ENCODE assay signal across 8 mouse cellular contexts in the genomic region with DNA sequence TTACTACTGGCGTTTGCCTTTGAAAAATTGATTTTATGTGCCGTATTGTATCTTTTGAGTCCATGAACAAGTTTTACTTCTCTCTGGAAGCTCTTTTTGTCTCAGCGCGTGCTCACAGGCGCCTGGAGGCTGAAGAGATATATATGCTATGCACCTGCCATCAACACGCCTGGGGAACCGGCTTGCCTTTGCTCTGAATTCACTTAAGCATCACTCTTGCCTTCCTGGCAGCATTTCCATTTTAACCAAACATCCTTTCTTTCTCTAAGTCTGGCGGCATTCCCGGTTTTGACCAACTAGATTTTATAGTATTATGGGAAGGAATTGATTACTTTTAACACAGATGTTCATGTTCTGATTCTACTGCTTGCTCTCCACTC.
DNase-seq lines count a peak whose midpoint lies in the region; ATAC-seq and TF ChIP-seq lines count a peak whose summit lies in the region.

No protein-coding gene starts in this region.

- H3K27ac ChIP-seq in liver, postnatal 0 days (ENCODE audit: low read depth): no peak overlapping the region
- no peak overlapping the region for H3K27ac ChIP-seq in forebrain, embryonic 13.5 days

- TF ChIP-seq CTCF in liver, postnatal 0 days (IDR thresholded peaks at IDR 0.05; ENCODE audit: low read depth): no peak

- 54% methylated on average over 9 of the region's 9 CpGs for WGBS in liver, postnatal 0 days (ENCODE audit: insufficient replicate concordance)
- WGBS in forebrain, embryonic 13.5 days: 39% methylated on average over 9 of the region's 9 CpGs

- peaks cover 10% of the 10 kb centered on the region for H3K27me3 ChIP-seq in liver, postnatal 0 days (ENCODE audit: insufficient read depth, low read length)
- H3K27me3 ChIP-seq in forebrain, embryonic 13.5 days: peaks cover 29% of the 10 kb centered on the region

- no peaks in the 10 kb centered on the region for H3K9me3 ChIP-seq in liver, postnatal 0 days (ENCODE audit: low read length)
- no peaks in the 10 kb centered on the region for H3K9me3 ChIP-seq in forebrain, embryonic 13.5 days (replicated peaks)

- no peak for ATAC-seq in liver, postnatal 0 days
- no peak for ATAC-seq in forebrain, embryonic 13.5 days

- H3K9ac ChIP-seq in liver, postnatal 0 days (replicated peaks): no peak overlapping the region
- H3K9ac ChIP-seq in forebrain, embryonic 13.5 days: no peak overlapping the region

- peak overlapping the region; percentile 54; the same call in 1 of the 2 replicates for H3K4me3 ChIP-seq in liver, postnatal 0 days (ENCODE audit: low read depth, low read length)
- H3K4me3 ChIP-seq in forebrain, embryonic 13.5 days: peak overlapping the region; percentile 42; the same call in 1 of the 2 replicates

- H3K4me1 ChIP-seq in liver, postnatal 0 days (ENCODE audit: insufficient read depth): peaks cover 14% of the 10 kb centered on the region
- H3K4me1 ChIP-seq in forebrain, embryonic 13.5 days: peaks cover 25% of the 10 kb centered on the region

- H3K4me2 ChIP-seq in liver, postnatal 0 days (ENCODE audit: low read depth, low read length): peak overlapping the region; percentile 82
- H3K4me2 ChIP-seq in forebrain, embryonic 13.5 days: peak overlapping the region; percentile 69

- no peaks in the 10 kb centered on the region for H3K36me3 ChIP-seq in liver, postnatal 0 days (replicated peaks; ENCODE audit: insufficient read depth, low read length)
- H3K36me3 ChIP-seq in forebrain, embryonic 13.5 days (ENCODE audit: poor library complexity, severe bottlenecking): no peaks in the 10 kb centered on the region

- no peak for DNase-seq in liver, postnatal 0 days
- DNase-seq in liver: no peak
- DNase-seq in lung, postnatal 10 days: peak; percentile 60
- peak; percentile 65 for DNase-seq in thymus, postnatal 14 days
- no peak for DNase-seq in ovary, postnatal 36 days (ENCODE audit: low spot score)
- DNase-seq in ovary, postnatal 14 days (ENCODE audit: low spot score): no peak
- DNase-seq in cerebellum, postnatal 25 days: no peak

- TF ChIP-seq EP300 in liver, postnatal 0 days (IDR thresholded peaks at IDR 0.05; ENCODE audit: low read depth): no peak

Comparison
In these comparisons a context has a peak if more than half of its experiments do, and no peak if none do; other contexts are left out.
1. DNase-seq: peak in lung, postnatal 10 days (single experiment) and thymus, postnatal 14 days (single experiment); none in liver, postnatal 0 days (single experiment), liver (single experiment), ovary, postnatal 36 days (single experiment), ovary, postnatal 14 days (single experiment) and cerebellum, postnatal 25 days (0 of 2).